Mouse (Mus musculus) embryonic facial prominence, embryonic 10.5 days (tissue): ENCODE measurements around the gene Bpifa6. TPM values are rescaled to one million over a fixed set of nuclear protein-coding genes. Genes with fewer than 3 reads are reported as not detected.

Experiments used
- DNase-seq: peaks from one replicate; pipeline ENCODE4 v3.0.0-alpha.2; 2017; ENCODE audit warnings: low spot score
- H3K27ac ChIP-seq: fragments of 300-500 bp; sonication (generic); replicated peaks from 2 replicates; pipeline ENCODE4 v1.5.1; 2016; ENCODE audit warnings: mild to moderate bottlenecking
- H3K27me3 ChIP-seq: fragments of 300-500 bp; sonication (generic); replicated peaks from 2 replicates; pipeline ENCODE4 v1.6.1; 2016; ENCODE audit warnings: low read depth, mild to moderate bottlenecking; ENCODE audit not compliant: poor library complexity, severe bottlenecking
- H3K36me3 ChIP-seq: fragments of 300-500 bp; sonication (generic); replicated peaks from 2 replicates; pipeline ENCODE4 v1.6.1; 2016; ENCODE audit warnings: mild to moderate bottlenecking, moderate library complexity
- H3K4me1 ChIP-seq: fragments of 300-500 bp; sonication (generic); 2 replicates; pipeline ENCODE4 v1.6.1; 2016
- H3K4me3 ChIP-seq: fragments of 300-500 bp; sonication (generic); 2 replicates; pipeline ENCODE4 v1.5.1; 2016; ENCODE audit warnings: mild to moderate bottlenecking, moderate library complexity
- H3K9me3 ChIP-seq: fragments of 300-500 bp; sonication (generic); 2 replicates; pipeline ENCODE4 v1.6.1; 2016; ENCODE audit warnings: mild to moderate bottlenecking
- WGBS: fragments of 180-500 bp; shearing (Covaris S2); methylation state at CpG from one replicate; pipeline ENCODE4 v1.1.7; 2016; 5-methylcytosine and 5-hydroxymethylcytosine counted together
- polyA plus RNA-seq: library from polyadenylated mRNA; unstranded; fragments of >200 nt; fragmentation: Nextera tagmentation; extraction: Ambion mirVana; gene quantifications from 2 replicates; pipeline ENCODE4 v1.2.1, GENCODE M21; 2016

Gene Bpifa6
- polyA plus RNA-seq: not detected in 2 replicates

- no peaks in the 10 kb centered on the region for H3K9me3 ChIP-seq
- H3K4me3 ChIP-seq: no peak within 1 kb of the TSS
- no peaks in the 10 kb centered on the region for H3K27me3 ChIP-seq
- H3K4me1 ChIP-seq: no peaks in the 10 kb centered on the region
- H3K27ac ChIP-seq: no peak within 1 kb of the TSS
- H3K36me3 ChIP-seq: no peaks in the 10 kb centered on the region
- 63% methylated on average over 5 of the region's 5 CpGs for WGBS
- DNase-seq: no peak
Measured at GRCm38 (mm10) chr2:153974582-153974981, at the start of gene Bpifa6. TSS of gene Bpifa6 (plus strand) at chr2:153974945.

GRCm38 (mm10) chr2:153929871-153930413 is 44.8 kb upstream of the Bpifa6 start:
- Histone ChIP-seq H3K9me3 (no peaks in the 10 kb centered on the region), H3K27me3 (no peaks in the 10 kb centered on the region), H3K4me3 (no peak overlapping the region), H3K36me3 (no peaks in the 10 kb centered on the region), H3K4me1 (0 out of 2 replicates have a peak, but pooled peaks cover 5% of the 10 kb centered on the region), H3K27ac (no peak overlapping the region)
- WGBS: 39% methylated on average over 3 of the region's 3 CpGs
- DNase-seq: peak; percentile 67

DNA sequence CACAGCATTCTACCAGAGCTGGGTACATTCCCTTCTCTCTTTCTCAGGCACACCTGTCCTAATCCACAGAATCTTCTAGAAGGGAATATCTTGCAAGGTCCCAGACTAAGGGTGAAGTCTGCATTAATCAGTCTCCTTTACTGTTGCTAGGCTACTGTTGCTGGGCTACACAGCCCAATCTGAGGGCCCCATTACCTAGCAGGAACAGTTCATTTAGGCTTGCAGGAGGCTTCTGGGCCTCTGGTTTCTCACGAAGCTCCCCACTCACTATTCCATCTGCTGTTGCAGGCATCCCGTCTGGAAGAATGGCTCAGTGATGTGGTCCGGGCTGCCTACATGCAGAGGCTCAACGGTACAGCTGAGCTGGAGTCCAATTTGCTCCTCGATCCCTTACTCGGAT is 43.6 kb upstream of the Bpifa6 start:
- Histone ChIP-seq H3K27ac (no peak overlapping the region), H3K4me3 (no peak overlapping the region), H3K9me3 (no peaks in the 10 kb centered on the region), H3K4me1 (0 out of 2 replicates have a peak, but pooled peaks cover 5% of the 10 kb centered on the region), H3K36me3 (no peaks in the 10 kb centered on the region), H3K27me3 (no peaks in the 10 kb centered on the region)
- no peak for DNase-seq
- 84% methylated on average over 6 of the region's 6 CpGs for WGBS

GRCm38 (mm10) chr2:153933311-153933710 is 41.4 kb upstream of the Bpifa6 start:
- no peak overlapping the region for H3K27ac ChIP-seq
- 76% methylated on average over 6 of the region's 6 CpGs for WGBS
- no peaks in the 10 kb centered on the region for H3K9me3 ChIP-seq
- H3K27me3 ChIP-seq: no peaks in the 10 kb centered on the region
- no peak for DNase-seq
- no peaks in the 10 kb centered on the region for H3K36me3 ChIP-seq
- H3K4me3 ChIP-seq: no peak overlapping the region
- 0 out of 2 replicates have a peak, but pooled peaks cover 5% of the 10 kb centered on the region for H3K4me1 ChIP-seq

GRCm38 (mm10) chr2:153935348-153935747 is 39.4 kb upstream of the Bpifa6 start:
- Histone ChIP-seq H3K27ac (no peak overlapping the region), H3K9me3 (no peaks in the 10 kb centered on the region), H3K27me3 (no peaks in the 10 kb centered on the region), H3K36me3 (no peaks in the 10 kb centered on the region), H3K4me1 (0 out of 2 replicates have a peak, but pooled peaks cover 5% of the 10 kb centered on the region), H3K4me3 (no peak overlapping the region)
- no peak for DNase-seq
- WGBS: 89% methylated on average over 6 of the region's 6 CpGs

DNA sequence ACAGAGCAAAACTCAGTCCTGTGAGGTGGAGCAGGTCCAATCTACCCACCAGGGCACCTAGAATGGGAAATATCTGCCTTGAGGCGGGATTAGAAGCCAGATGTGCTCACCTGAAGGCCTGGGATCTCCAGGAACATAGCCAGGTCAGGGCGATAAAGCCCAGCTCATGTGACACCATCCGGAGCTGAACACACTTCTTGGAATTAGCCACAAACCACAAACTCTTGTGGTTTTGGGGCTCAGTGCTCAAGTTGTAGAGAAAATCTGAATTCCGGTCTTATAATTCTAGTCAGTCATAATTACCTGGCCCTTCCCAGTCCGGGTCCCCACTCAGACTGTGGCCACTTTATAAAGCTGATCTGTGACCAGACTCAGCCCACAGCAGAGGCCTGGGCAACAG is 36.9 kb upstream of the Bpifa6 start, which contains the start of gene Bpifb4:
Gene Bpifb4 (plus strand): TSS at position 370 of the 400 bp plus-strand sequence.
- no peaks in the 10 kb centered on the region for H3K36me3 ChIP-seq
- no peaks in the 10 kb centered on the region for H3K9me3 ChIP-seq
- 84% methylated on average over 5 of the region's 5 CpGs for WGBS
- DNase-seq: no peak
- no peaks in the 10 kb centered on the region for H3K4me1 ChIP-seq
- no peak within 1 kb of the TSS for H3K27ac ChIP-seq
- H3K27me3 ChIP-seq: no peaks in the 10 kb centered on the region
- H3K4me3 ChIP-seq: no peak within 1 kb of the TSS

- Histone ChIP-seq H3K9me3 (no peaks in the 10 kb centered on the region), H3K36me3 (no peaks in the 10 kb centered on the region), H3K4me3 (no peak overlapping the region), H3K27me3 (no peaks in the 10 kb centered on the region), H3K27ac (no peak overlapping the region), H3K4me1 (no peaks in the 10 kb centered on the region)
- DNase-seq: peak; percentile 67
- 37% methylated on average over 3 of the region's 3 CpGs for WGBS
Measured at GRCm38 (mm10) chr2:153943537-153943936, 31.2 kb upstream of the Bpifa6 start.

- Histone ChIP-seq H3K27ac (no peak overlapping the region), H3K36me3 (no peaks in the 10 kb centered on the region), H3K9me3 (no peaks in the 10 kb centered on the region), H3K4me3 (no peak overlapping the region), H3K4me1 (no peaks in the 10 kb centered on the region), H3K27me3 (no peaks in the 10 kb centered on the region)
- no peak for DNase-seq
- WGBS: 87% methylated on average over 8 of the region's 8 CpGs
Measured at GRCm38 (mm10) chr2:153944567-153944966, 30.2 kb upstream of the Bpifa6 start.

DNA sequence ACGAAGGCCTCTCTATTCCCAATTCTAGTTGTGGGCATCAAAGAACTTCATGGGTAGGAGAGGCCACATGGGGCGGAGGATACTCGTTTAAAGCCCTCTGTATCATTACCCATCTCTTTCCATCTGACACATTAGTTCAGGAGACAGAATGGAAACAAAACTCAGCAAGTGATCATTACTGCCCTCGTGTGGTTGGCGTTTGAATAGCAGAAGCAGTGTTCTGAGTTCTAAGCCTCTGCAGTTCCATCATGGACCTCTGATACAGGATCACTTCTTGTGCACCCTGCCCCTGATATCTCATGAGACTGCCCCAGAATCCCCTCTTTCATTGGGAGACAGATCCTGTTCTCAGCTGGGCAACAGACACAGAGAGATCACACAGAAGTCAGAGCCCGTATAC is 21.8 kb upstream of the Bpifa6 start:
- peaks cover 5% of the 10 kb centered on the region for H3K4me1 ChIP-seq
- WGBS: 31% methylated on average over 6 of the region's 6 CpGs
- DNase-seq: peak; percentile 68
- no peaks in the 10 kb centered on the region for H3K9me3 ChIP-seq
- H3K27ac ChIP-seq: no peak overlapping the region
- H3K4me3 ChIP-seq: no peak overlapping the region
- no peaks in the 10 kb centered on the region for H3K27me3 ChIP-seq
- H3K36me3 ChIP-seq: no peaks in the 10 kb centered on the region

- peak overlapping the region; percentile 29 for H3K4me3 ChIP-seq
- 6% methylated on average over 6 of the region's 6 CpGs for WGBS
Measured at GRCm38 (mm10) chr2:153953836-153954235, 20.9 kb upstream of the Bpifa6 start.

GRCm38 (mm10) chr2:153962821-153963331 is 11.9 kb upstream of the Bpifa6 start:
- WGBS: 77% methylated on average over 4 of the region's 4 CpGs
- Histone ChIP-seq H3K4me1 (no peaks in the 10 kb centered on the region), H3K27me3 (no peaks in the 10 kb centered on the region), H3K36me3 (no peaks in the 10 kb centered on the region), H3K9me3 (no peaks in the 10 kb centered on the region), H3K27ac (no peak overlapping the region), H3K4me3 (no peak overlapping the region)
- no peak for DNase-seq

More at GRCm38 (mm10) chr2:153953836-153954235, 20.9 kb upstream of the Bpifa6 start:
- Histone ChIP-seq H3K27me3 (no peaks in the 10 kb centered on the region), H3K4me1 (peaks cover 5% of the 10 kb centered on the region), H3K36me3 (no peaks in the 10 kb centered on the region), H3K9me3 (no peaks in the 10 kb centered on the region), H3K27ac (no peak overlapping the region)
- peak; percentile 77 for DNase-seq

GRCm38 (mm10) chr2:153963334-153963733 is 11.4 kb upstream of the Bpifa6 start:
- Histone ChIP-seq H3K9me3 (no peaks in the 10 kb centered on the region), H3K27me3 (no peaks in the 10 kb centered on the region), H3K4me3 (no peak overlapping the region), H3K27ac (no peak overlapping the region), H3K4me1 (no peaks in the 10 kb centered on the region), H3K36me3 (no peaks in the 10 kb centered on the region)
- WGBS: 93% methylated on average over 1 of the region's 1 CpGs
- no peak for DNase-seq

- 63% methylated on average over 5 of the region's 5 CpGs for WGBS
- no peaks in the 10 kb centered on the region for H3K27me3 ChIP-seq
Measured at GRCm38 (mm10) chr2:153970221-153970620, 4.5 kb upstream of the Bpifa6 start.

More at GRCm38 (mm10) chr2:153970221-153970620, 4.5 kb upstream of the Bpifa6 start:
- DNase-seq: peak; percentile 17
- H3K36me3 ChIP-seq: no peaks in the 10 kb centered on the region
- no peaks in the 10 kb centered on the region for H3K4me1 ChIP-seq
- no peaks in the 10 kb centered on the region for H3K9me3 ChIP-seq
- no peak overlapping the region for H3K4me3 ChIP-seq
- H3K27ac ChIP-seq: no peak overlapping the region
